Mouse (Mus musculus): Measurements from ENCODE around the gene Mzf1. TPM values are rescaled to one million over a fixed set of nuclear protein-coding genes. Genes with fewer than 3 reads are reported as not detected.
"Not testable (repeated sequence)": the region's sequence is repeated elsewhere in the genome, so short reads cannot be mapped to it uniquely, and the experiment has no call there.

Mzf1 gene
- 3.6 and 3.7 TPM in 2 replicates for polyA plus RNA-seq (2012; rRNA removed)

GRCm38 (mm10) chr7:13054287-13055010, at the start of gene Mzf1:
Mzf1 (minus strand) TSS chr7:13054764.
- DNase-seq (ENCODE audit: low read depth), result peak; percentile 77

- DNase-seq (ENCODE audit: low read depth), result no peak
These were observed 40.5 kb upstream of the Mzf1 start, which contains the start of gene Vmn1r85 for GRCm38 (mm10) chr7:13095073-13095472. Vmn1r85 (minus strand) TSS chr7:13095173.

- no peak for DNase-seq (ENCODE audit: low read depth)
These were observed 17.7 kb upstream of the Mzf1 start for GRCm38 (mm10) chr7:13072293-13072692.

GRCm38 (mm10) chr7:13063399-13063798, 8.8 kb upstream of the Mzf1 start:
- DNase-seq (ENCODE audit: low read depth), result not testable (repeated sequence)

- DNase-seq (ENCODE audit: low read depth), result no peak
These were observed 5.0 kb upstream of the Mzf1 start for GRCm38 (mm10) chr7:13059536-13059935.

GRCm38 (mm10) chr7:13056913-13057700, 2.5 kb upstream of the Mzf1 start:
- DNase-seq (ENCODE audit: low read depth), result no peak

GRCm38 (mm10) chr7:13053961-13054286, 640 bp downstream of the Mzf1 start:
- DNase-seq (ENCODE audit: low read depth), result no peak

- DNase-seq (ENCODE audit: low read depth), result no peak
These were observed 1.1 kb downstream of the Mzf1 start for GRCm38 (mm10) chr7:13053501-13053900.

GRCm38 (mm10) chr7:13053001-13053400, 1.6 kb downstream of the Mzf1 start:
- DNase-seq (ENCODE audit: low read depth), result no peak

GRCm38 (mm10) chr7:13046084-13046483, 8.5 kb downstream of the Mzf1 start:
- no peak for DNase-seq (ENCODE audit: low read depth)

- no peak for DNase-seq (ENCODE audit: low read depth)
These were observed 10.3 kb downstream of the Mzf1 start for GRCm38 (mm10) chr7:13044254-13044625.

GRCm38 (mm10) chr7:13043445-13044253, 10.9 kb downstream of the Mzf1 start:
- DNase-seq (ENCODE audit: low read depth), result no peak

GRCm38 (mm10) chr7:13043120-13043444, 11.5 kb downstream of the Mzf1 start:
- DNase-seq (ENCODE audit: low read depth), result no peak

- DNase-seq (ENCODE audit: low read depth), result no peak
These were observed 12.1 kb downstream of the Mzf1 start for GRCm38 (mm10) chr7:13042511-13042910.

- no peak for DNase-seq (ENCODE audit: low read depth)
These were observed 13.3 kb downstream of the Mzf1 start for GRCm38 (mm10) chr7:13041256-13041655.

- DNase-seq (ENCODE audit: low read depth), result no peak
These were observed 15.4 kb downstream of the Mzf1 start for GRCm38 (mm10) chr7:13039181-13039580.

GRCm38 (mm10) chr7:13038621-13039169, 15.9 kb downstream of the Mzf1 start:
- DNase-seq (ENCODE audit: low read depth), result no peak

- DNase-seq (ENCODE audit: low read depth), result no peak
These were observed 16.5 kb downstream of the Mzf1 start, which contains the start of gene Ube2m for GRCm38 (mm10) chr7:13037901-13038555. Ube2m (minus strand) TSS chr7:13038275.

- no peak for DNase-seq (ENCODE audit: low read depth)
These were observed 17.2 kb downstream of the Mzf1 start for GRCm38 (mm10) chr7:13037366-13037765.

- DNase-seq (ENCODE audit: low read depth), result no peak
These were observed 17.8 kb downstream of the Mzf1 start for GRCm38 (mm10) chr7:13036806-13037205.

- DNase-seq (ENCODE audit: low read depth), result no peak
These were observed 19.2 kb downstream of the Mzf1 start for GRCm38 (mm10) chr7:13035211-13035855.
